Mouse (Mus musculus): ENCODE results near the gene Tcf7l1.

DNA sequence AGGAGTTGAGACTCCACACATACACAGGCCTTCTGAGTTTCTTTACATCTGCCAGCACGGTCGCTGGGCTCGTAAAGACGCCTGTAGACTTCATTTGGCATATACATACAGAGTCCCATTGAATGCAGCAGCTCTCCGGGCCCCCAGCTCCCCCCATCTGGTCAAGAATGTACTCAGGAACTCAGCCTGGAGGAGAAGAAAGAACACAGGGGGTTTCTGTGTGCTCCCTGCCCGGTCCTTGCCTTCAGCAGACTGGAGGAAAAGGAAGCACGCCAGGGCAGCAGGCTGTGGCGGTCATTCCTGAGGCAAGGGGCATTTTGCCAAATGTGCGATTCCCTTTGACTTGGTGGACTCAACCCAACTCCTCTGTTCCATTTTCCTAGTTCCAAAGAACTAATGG lies 20.2 kb downstream of the Tcf7l1 start:
- no peak for TF ChIP-seq POLR2A (IDR thresholded peaks at IDR 0.05; ENCODE audit: control insufficient read depth, extremely low read depth, insufficient read depth, low read length, poor library complexity)
- TF ChIP-seq CTCF (IDR thresholded peaks at IDR 0.05; ENCODE audit: borderline replicate concordance, control insufficient read depth, extremely low read depth, insufficient read depth, low read length, poor library complexity): no peak

All from thymus, adult 2 months (tissue).